Mouse (Mus musculus) heart, embryonic 13.5 days (tissue): ENCODE data around the gene Galntl6. TPM values are rescaled to one million over a fixed set of nuclear protein-coding genes. Genes with fewer than 3 reads are reported as not detected.
"Not testable (repeated sequence)": the region's sequence is repeated elsewhere in the genome, so short reads cannot be mapped to it uniquely, and the experiment has no call there.

Experiments
- ATAC-seq: fragments of 200-750 bp; cut with Nextera tagmentation; 2 replicates; pipeline ENCODE4 v1.8.0; 2017; ENCODE audit warnings: moderate TSS enrichment; ENCODE audit not compliant: insufficient number of reproducible peaks, low FRiP score, low TSS enrichment; ENCODE audit errors: extremely low read depth
- H3K27ac ChIP-seq: fragments of 300-500 bp; sonication (generic); replicated peaks from 2 replicates; pipeline ENCODE4 v1.5.1; 2015; ENCODE audit warnings: moderate library complexity, mild to moderate bottlenecking, inconsistent platforms
- H3K27me3 ChIP-seq: fragments of 300-500 bp; sonication (generic); replicated peaks from 2 replicates; pipeline ENCODE4 v1.6.1; 2015; ENCODE audit warnings: mild to moderate bottlenecking, inconsistent platforms
- H3K36me3 ChIP-seq: fragments of 300-500 bp; sonication (generic); 2 replicates; pipeline ENCODE4 v1.6.1; 2015; ENCODE audit warnings: mild to moderate bottlenecking, inconsistent platforms
- H3K4me1 ChIP-seq: fragments of 300-500 bp; sonication (generic); 2 replicates; pipeline ENCODE4 v1.6.1; 2015; ENCODE audit warnings: inconsistent platforms
- H3K4me2 ChIP-seq: fragments of 300-500 bp; sonication (generic); 2 replicates; pipeline ENCODE4 v1.6.1; 2015; ENCODE audit warnings: inconsistent platforms, mild to moderate bottlenecking, moderate library complexity
- H3K4me3 ChIP-seq: fragments of 300-500 bp; sonication (generic); 2 replicates; pipeline ENCODE4 v1.5.1; 2015; ENCODE audit warnings: moderate library complexity, mild to moderate bottlenecking, inconsistent platforms
- H3K9ac ChIP-seq: fragments of 300-500 bp; sonication (generic); 2 replicates; pipeline ENCODE4 v1.6.1; 2015; ENCODE audit warnings: inconsistent platforms, mild to moderate bottlenecking, moderate library complexity
- H3K9me3 ChIP-seq: fragments of 300-500 bp; sonication (generic); 2 replicates; pipeline ENCODE4 v1.6.1; 2016; ENCODE audit warnings: inconsistent platforms
- WGBS: fragments of 180-500 bp; shearing (Covaris S2); methylation state at CpG from one replicate; pipeline ENCODE4 v1.1.7; 2015; ENCODE audit warnings: mixed read lengths; 5-methylcytosine and 5-hydroxymethylcytosine counted together
- polyA plus RNA-seq: library from polyadenylated mRNA; unstranded; fragments of >200 nt; fragmentation: Nextera tagmentation; extraction: Ambion mirVana; gene quantifications from 2 replicates; pipeline ENCODE4 v1.2.1, GENCODE M21; 2015

Galntl6 gene
- polyA plus RNA-seq, 1 experiment from 2014 or later, result 0.35 TPM

- ATAC-seq, result no peak
- H3K36me3 ChIP-seq, result no peaks in the 10 kb centered on the region
- H3K4me3 ChIP-seq, result peak overlapping the region; percentile 11
These were observed 1146.6 kb downstream of the Galntl6 start for GRCm38 (mm10) chr8:57765726-57766351.

GRCm38 (mm10) chr8:57765192-57765591 is 1147.2 kb downstream of the Galntl6 start:
- WGBS, result 83% methylated on average over 4 of the region's 4 CpGs
- Histone ChIP-seq H3K4me1 (peaks cover 9% of the 10 kb centered on the region; the same call in 1 of the 2 replicates), H3K27me3 (no peaks in the 10 kb centered on the region; the same call in 1 of the 2 replicates), H3K9ac (no peak overlapping the region), H3K4me3 (no peak overlapping the region), H3K4me2 (no peak overlapping the region), H3K9me3 (no peaks in the 10 kb centered on the region), H3K27ac (no peak overlapping the region), H3K36me3 (no peaks in the 10 kb centered on the region)
- no peak for ATAC-seq

More at GRCm38 (mm10) chr8:57765726-57766351, 1146.6 kb downstream of the Galntl6 start:
- no peak overlapping the region for H3K27ac ChIP-seq
- no peaks in the 10 kb centered on the region for H3K9me3 ChIP-seq
- peaks cover 9% of the 10 kb centered on the region; the same call in 1 of the 2 replicates for H3K4me1 ChIP-seq
- H3K27me3 ChIP-seq, result no peaks in the 10 kb centered on the region; the same call in 1 of the 2 replicates
- H3K4me2 ChIP-seq, result peak overlapping the region; percentile 60
- peak overlapping the region; percentile 5; the same call in 1 of the 2 replicates for H3K9ac ChIP-seq
- 13% methylated on average over 13 of the region's 13 CpGs for WGBS

GRCm38 (mm10) chr8:57762622-57763021 is 1149.8 kb downstream of the Galntl6 start:
- WGBS, result 64% methylated on average over 2 of the region's 2 CpGs
- not testable (repeated sequence) for H3K9me3 ChIP-seq, H3K9ac ChIP-seq, H3K4me3 ChIP-seq, H3K27ac ChIP-seq, H3K36me3 ChIP-seq, H3K4me1 ChIP-seq, H3K4me2 ChIP-seq, H3K27me3 ChIP-seq, ATAC-seq

- Histone ChIP-seq H3K36me3 (no peaks in the 10 kb centered on the region), H3K4me1 (peaks cover 2% of the 10 kb centered on the region; the same call in 1 of the 2 replicates), H3K9me3 (no peaks in the 10 kb centered on the region), H3K4me2 (no peak overlapping the region), H3K9ac (no peak overlapping the region), H3K27me3 (no peaks in the 10 kb centered on the region), H3K27ac (no peak overlapping the region), H3K4me3 (no peak overlapping the region)
- WGBS, result 84% methylated on average over 1 of the region's 1 CpGs
- no peak for ATAC-seq
These were observed 1151.5 kb downstream of the Galntl6 start for GRCm38 (mm10) chr8:57760921-57761320.

GRCm38 (mm10) chr8:57758857-57759256 is 1153.6 kb downstream of the Galntl6 start:
- Histone ChIP-seq H3K4me2 (no peak overlapping the region), H3K9me3 (no peaks in the 10 kb centered on the region), H3K9ac (no peak overlapping the region), H3K4me3 (no peak overlapping the region), H3K36me3 (no peaks in the 10 kb centered on the region), H3K27me3 (no peaks in the 10 kb centered on the region), H3K4me1 (no peaks in the 10 kb centered on the region), H3K27ac (no peak overlapping the region)
- ATAC-seq, result no peak

- Histone ChIP-seq H3K4me1 (no peaks in the 10 kb centered on the region), H3K4me3 (no peak overlapping the region), H3K9me3 (no peaks in the 10 kb centered on the region), H3K27ac (no peak overlapping the region), H3K36me3 (no peaks in the 10 kb centered on the region), H3K27me3 (no peaks in the 10 kb centered on the region), H3K9ac (no peak overlapping the region), H3K4me2 (no peak overlapping the region)
- no peak for ATAC-seq
These were observed 1155.0 kb downstream of the Galntl6 start for GRCm38 (mm10) chr8:57757476-57757875.

- no peaks in the 10 kb centered on the region for H3K27me3 ChIP-seq
- H3K9ac ChIP-seq, result no peak overlapping the region
- no peak for ATAC-seq
- H3K4me3 ChIP-seq, result no peak overlapping the region
- H3K4me1 ChIP-seq, result no peaks in the 10 kb centered on the region
- no peak overlapping the region for H3K27ac ChIP-seq
- H3K4me2 ChIP-seq, result no peak overlapping the region
- H3K36me3 ChIP-seq, result no peaks in the 10 kb centered on the region
- 65% methylated on average over 6 of the region's 6 CpGs for WGBS
- no peaks in the 10 kb centered on the region for H3K9me3 ChIP-seq
These were observed 1158.4 kb downstream of the Galntl6 start for GRCm38 (mm10) chr8:57754066-57754465.

GRCm38 (mm10) chr8:57743636-57744035 is 1168.8 kb downstream of the Galntl6 start:
- H3K4me1 ChIP-seq, result no peaks in the 10 kb centered on the region
- no peak for ATAC-seq
- WGBS, result 83% methylated on average over 12 of the region's 12 CpGs
- no peak overlapping the region for H3K4me3 ChIP-seq
- H3K27ac ChIP-seq, result no peak overlapping the region
- no peaks in the 10 kb centered on the region for H3K27me3 ChIP-seq
- no peak overlapping the region for H3K4me2 ChIP-seq
- no peaks in the 10 kb centered on the region for H3K9me3 ChIP-seq
- H3K9ac ChIP-seq, result no peak overlapping the region
- H3K36me3 ChIP-seq, result no peaks in the 10 kb centered on the region

GRCm38 (mm10) chr8:57741983-57742382 is 1170.5 kb downstream of the Galntl6 start:
- ATAC-seq, result no peak
- H3K4me2 ChIP-seq, result no peak overlapping the region
- no peaks in the 10 kb centered on the region for H3K4me1 ChIP-seq
- H3K36me3 ChIP-seq, result no peaks in the 10 kb centered on the region
- H3K27ac ChIP-seq, result no peak overlapping the region
- H3K27me3 ChIP-seq, result no peaks in the 10 kb centered on the region
- WGBS, result 57% methylated on average over 6 of the region's 6 CpGs
- H3K4me3 ChIP-seq, result no peak overlapping the region
- H3K9me3 ChIP-seq, result no peaks in the 10 kb centered on the region
- H3K9ac ChIP-seq, result no peak overlapping the region

GRCm38 (mm10) chr8:57741309-57741708 is 1171.1 kb downstream of the Galntl6 start:
- no peak for ATAC-seq
- WGBS, result 70% methylated on average over 8 of the region's 8 CpGs

GRCm38 (mm10) chr8:57737281-57737680 is 1175.2 kb downstream of the Galntl6 start:
- H3K9me3 ChIP-seq, result no peaks in the 10 kb centered on the region
- H3K4me2 ChIP-seq, result no peak overlapping the region
- H3K36me3 ChIP-seq, result no peaks in the 10 kb centered on the region
- no peaks in the 10 kb centered on the region for H3K4me1 ChIP-seq
- no peak overlapping the region for H3K27ac ChIP-seq
- H3K27me3 ChIP-seq, result no peaks in the 10 kb centered on the region
- ATAC-seq, result no peak
- 78% methylated on average over 4 of the region's 4 CpGs for whole genome bisulfite sequencing
- H3K4me3 ChIP-seq, result no peak overlapping the region
- no peak overlapping the region for H3K9ac ChIP-seq

More at GRCm38 (mm10) chr8:57741309-57741708, 1171.1 kb downstream of the Galntl6 start:
- Histone ChIP-seq H3K27me3 (no peaks in the 10 kb centered on the region), H3K4me2 (no peak overlapping the region), H3K4me3 (no peak overlapping the region), H3K36me3 (no peaks in the 10 kb centered on the region), H3K9ac (no peak overlapping the region), H3K9me3 (no peaks in the 10 kb centered on the region), H3K4me1 (no peaks in the 10 kb centered on the region), H3K27ac (no peak overlapping the region)

GRCm38 (mm10) chr8:57732795-57733194 is 1179.6 kb downstream of the Galntl6 start:
- WGBS, result 32% methylated on average over 2 of the region's 2 CpGs
- ATAC-seq, result no peak
- H3K36me3 ChIP-seq, result no peaks in the 10 kb centered on the region

More at GRCm38 (mm10) chr8:57732795-57733194, 1179.6 kb downstream of the Galntl6 start:
- no peak overlapping the region for H3K27ac ChIP-seq
- H3K27me3 ChIP-seq, result no peaks in the 10 kb centered on the region
- H3K9me3 ChIP-seq, result no peaks in the 10 kb centered on the region
- H3K4me1 ChIP-seq, result no peaks in the 10 kb centered on the region
- H3K9ac ChIP-seq, result no peak overlapping the region
- no peak overlapping the region for H3K4me3 ChIP-seq
- H3K4me2 ChIP-seq, result no peak overlapping the region
